Mouse (Mus musculus) right cerebral cortex, postnatal 4 days (tissue): ENCODE results near the gene Usp24.

ENCODE experiments used
- DNase-seq: peaks from one replicate; pipeline ENCODE4 v3.0.0-alpha.2; 2022

The Usp24 gene

GRCm38 (mm10) chr4:106315921-106316350, at the start of gene Usp24:
Usp24 (plus strand) TSS chr4:106316213.
- peak; percentile 63 for DNase-seq

GRCm38 (mm10) chr4:106276937-106277336, 39.1 kb upstream of the Usp24 start:
- no peak for DNase-seq

- no peak for DNase-seq
Observed at GRCm38 (mm10) chr4:106279177-106279576, 36.8 kb upstream of the Usp24 start.

GRCm38 (mm10) chr4:106281128-106281491, 34.9 kb upstream of the Usp24 start:
- DNase-seq, result no peak

- DNase-seq, result no peak
Observed at GRCm38 (mm10) chr4:106281492-106282122, 34.4 kb upstream of the Usp24 start.

- no peak for DNase-seq
Observed at GRCm38 (mm10) chr4:106282123-106282510, 33.9 kb upstream of the Usp24 start.

GRCm38 (mm10) chr4:106286958-106287743, 28.9 kb upstream of the Usp24 start:
- DNase-seq, result no peak

GRCm38 (mm10) chr4:106290201-106290600, 25.8 kb upstream of the Usp24 start:
- no peak for DNase-seq

- no peak for DNase-seq
Observed at GRCm38 (mm10) chr4:106292823-106293222, 23.2 kb upstream of the Usp24 start.

- no peak for DNase-seq
Observed at GRCm38 (mm10) chr4:106293378-106294090, 22.5 kb upstream of the Usp24 start.

- no peak for DNase-seq
Observed at GRCm38 (mm10) chr4:106295696-106296095, 20.3 kb upstream of the Usp24 start.

- no peak for DNase-seq
Observed at GRCm38 (mm10) chr4:106296412-106297086, 19.5 kb upstream of the Usp24 start.

- DNase-seq, result no peak
Observed at GRCm38 (mm10) chr4:106301346-106301745, 14.7 kb upstream of the Usp24 start.

- no peak for DNase-seq
Observed at GRCm38 (mm10) chr4:106308090-106308489, 7.9 kb upstream of the Usp24 start.

- DNase-seq, result no peak
Observed at GRCm38 (mm10) chr4:106312651-106313050, 3.4 kb upstream of the Usp24 start.

GRCm38 (mm10) chr4:106313070-106313469, 2.9 kb upstream of the Usp24 start:
- no peak for DNase-seq

GRCm38 (mm10) chr4:106313874-106314273, 2.1 kb upstream of the Usp24 start:
- DNase-seq, result no peak

- no peak for DNase-seq
Observed at GRCm38 (mm10) chr4:106314291-106314690, 1.7 kb upstream of the Usp24 start.

GRCm38 (mm10) chr4:106316351-106317178, 552 bp downstream of the Usp24 start:
- peak; percentile 51 for DNase-seq

- no peak for DNase-seq
Observed at GRCm38 (mm10) chr4:106317179-106318055, 1.4 kb downstream of the Usp24 start.

- DNase-seq, result no peak
Observed at GRCm38 (mm10) chr4:106318208-106318607, 2.2 kb downstream of the Usp24 start.
